Mouse (Mus musculus) hindbrain, embryonic 13.5 days (tissue): ENCODE measurements around the gene Acat3. TPM values are rescaled to one million over a fixed set of nuclear protein-coding genes. Genes with fewer than 3 reads are reported as not detected.
"Not testable (repeated sequence)": the region's sequence is repeated elsewhere in the genome, so short reads cannot be mapped to it uniquely, and the experiment has no call there.

Experiments
- ATAC-seq: fragments of 200-750 bp; cut with Nextera tagmentation; 2 replicates; pipeline ENCODE4 v1.8.0; 2017; ENCODE audit warnings: moderate TSS enrichment; ENCODE audit not compliant: low FRiP score
- H3K27ac ChIP-seq: fragments of 300-500 bp; sonication (generic); 2 replicates; pipeline ENCODE4 v1.5.1; 2015; ENCODE audit warnings: inconsistent platforms, mild to moderate bottlenecking, moderate library complexity
- H3K27me3 ChIP-seq: fragments of 300-500 bp; sonication (generic); 2 replicates; pipeline ENCODE4 v1.6.1; 2015; ENCODE audit warnings: mild to moderate bottlenecking, inconsistent platforms
- H3K36me3 ChIP-seq: fragments of 300-500 bp; sonication (generic); 2 replicates; pipeline ENCODE4 v1.6.1; 2015; ENCODE audit warnings: mild to moderate bottlenecking, inconsistent platforms
- H3K4me1 ChIP-seq: fragments of 300-500 bp; sonication (generic); replicated peaks from 2 replicates; pipeline ENCODE4 v1.6.1; 2015; ENCODE audit warnings: inconsistent platforms
- H3K4me2 ChIP-seq: fragments of 300-500 bp; sonication (generic); 2 replicates; pipeline ENCODE4 v1.6.1; 2015; ENCODE audit warnings: inconsistent platforms, mild to moderate bottlenecking, moderate library complexity
- H3K4me3 ChIP-seq: fragments of 300-500 bp; sonication (generic); 2 replicates; pipeline ENCODE4 v1.5.1; 2015; ENCODE audit warnings: mild to moderate bottlenecking, inconsistent platforms
- H3K9ac ChIP-seq: fragments of 300-500 bp; sonication (generic); 2 replicates; pipeline ENCODE4 v1.6.1; 2015; ENCODE audit warnings: mild to moderate bottlenecking, inconsistent platforms
- H3K9me3 ChIP-seq: fragments of 300-500 bp; sonication (generic); 2 replicates; pipeline ENCODE4 v1.6.1; 2016; ENCODE audit warnings: inconsistent platforms
- WGBS: fragments of 180-500 bp; shearing (Covaris S2); methylation state at CpG from one replicate; pipeline ENCODE4 v1.1.7; 2015; 5-methylcytosine and 5-hydroxymethylcytosine counted together
- polyA plus RNA-seq: library from polyadenylated mRNA; unstranded; fragments of >200 nt; fragmentation: Nextera tagmentation; extraction: Ambion mirVana; gene quantifications from 2 replicates; pipeline ENCODE4 v1.2.1, GENCODE M21; 2015

Gene Acat3
- polyA plus RNA-seq, 1 experiment from 2014 or later: 0.95 TPM

- peak within 1 kb of the TSS; percentile 91 for H3K27ac ChIP-seq
- H3K9ac ChIP-seq: peak within 1 kb of the TSS; percentile 97
- no peaks in the 10 kb centered on the region for H3K27me3 ChIP-seq
- ATAC-seq: peak; percentile 26
- peak within 1 kb of the TSS; percentile 81 for H3K4me2 ChIP-seq
- H3K36me3 ChIP-seq: peaks cover 52% of the 10 kb centered on the region
- H3K4me1 ChIP-seq: peaks cover 17% of the 10 kb centered on the region
- H3K9me3 ChIP-seq: no peaks in the 10 kb centered on the region
- peak within 1 kb of the TSS; percentile 93 for H3K4me3 ChIP-seq
- 1% methylated on average over 18 of the region's 18 CpGs for WGBS
Measured at GRCm38 (mm10) chr17:12915488-12915880, 24.9 kb downstream of the Acat3 start, which contains the start of gene Tcp1. TSS of gene Tcp1 (plus strand) at chr17:12915701.

DNA sequence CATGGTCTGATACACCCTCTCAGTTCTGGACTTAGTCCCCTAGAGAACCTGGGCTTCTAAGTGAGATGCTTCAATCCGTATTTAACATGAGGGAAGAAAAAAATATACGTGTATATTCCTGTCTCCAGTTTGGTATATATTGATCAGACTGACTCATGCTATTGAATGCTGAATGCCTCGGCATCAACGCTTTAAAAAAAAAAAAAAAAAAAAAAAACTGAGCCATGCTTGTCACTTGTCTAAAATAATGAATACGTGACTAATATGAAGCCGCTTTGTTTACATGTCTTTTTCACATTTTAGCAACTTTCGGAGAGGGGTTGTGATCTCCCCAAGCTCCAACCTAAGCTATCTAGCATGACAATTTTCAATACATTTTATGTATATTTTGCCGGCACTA, 30.0 kb downstream of the Acat3 start:
- Histone ChIP-seq H3K4me1 (peaks cover 8% of the 10 kb centered on the region; the same call in 1 of the 2 replicates), H3K4me3 (no peak overlapping the region), H3K27ac (no peak overlapping the region), H3K9me3 (no peaks in the 10 kb centered on the region), H3K4me2 (no peak overlapping the region), H3K27me3 (no peaks in the 10 kb centered on the region), H3K9ac (no peak overlapping the region), H3K36me3 (peaks cover 53% of the 10 kb centered on the region)
- 92% methylated on average over 8 of the region's 8 CpGs for WGBS
- ATAC-seq: no peak

- Histone ChIP-seq H3K27me3 (no peaks in the 10 kb centered on the region), H3K9me3 (no peaks in the 10 kb centered on the region), H3K9ac (no peak within 1 kb of the TSS), H3K36me3 (peaks cover 61% of the 10 kb centered on the region), H3K27ac (no peak within 1 kb of the TSS), H3K4me1 (0 out of 2 replicates have a peak, but pooled peaks cover under 1% of the 10 kb centered on the region), H3K4me2 (no peak within 1 kb of the TSS), H3K4me3 (no peak within 1 kb of the TSS)
- WGBS: 79% methylated on average over 35 of the region's 35 CpGs
- ATAC-seq: no peak
Measured at GRCm38 (mm10) chr17:12909361-12910280, 30.8 kb downstream of the Acat3 start, which contains the start of gene Pnldc1. TSS of gene Pnldc1 (minus strand) at chr17:12910230.

DNA sequence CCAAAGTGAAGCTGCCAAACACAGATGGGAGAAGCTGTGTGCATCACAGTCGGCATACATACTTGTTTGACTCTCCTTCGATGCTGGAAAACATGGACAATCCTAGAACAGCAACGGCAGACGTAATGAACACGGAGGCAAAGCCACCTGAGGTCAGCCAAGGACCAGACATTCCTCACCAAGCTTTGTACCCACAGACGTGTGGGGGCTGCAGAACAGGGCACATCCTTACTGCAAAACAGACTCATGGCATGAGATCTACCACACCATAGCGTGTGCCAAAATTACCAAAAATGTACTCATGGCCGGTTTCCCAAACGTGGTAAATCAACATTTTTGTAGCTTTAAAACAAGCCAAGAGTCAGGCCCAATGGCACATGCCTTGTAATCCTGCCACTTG, 34.0 kb downstream of the Acat3 start:
- Histone ChIP-seq H3K27ac (no peak overlapping the region), H3K4me3 (no peak overlapping the region), H3K27me3 (no peaks in the 10 kb centered on the region), H3K4me1 (0 out of 2 replicates have a peak, but pooled peaks cover 4% of the 10 kb centered on the region), H3K4me2 (no peak overlapping the region), H3K9me3 (no peaks in the 10 kb centered on the region), H3K9ac (no peak overlapping the region), H3K36me3 (peaks cover 50% of the 10 kb centered on the region)
- WGBS: 95% methylated on average over 9 of the region's 9 CpGs
- ATAC-seq: no peak

- no peak overlapping the region for H3K9ac ChIP-seq
- H3K9me3 ChIP-seq: no peaks in the 10 kb centered on the region
- no peak overlapping the region for H3K4me2 ChIP-seq
- ATAC-seq: no peak
- no peaks in the 10 kb centered on the region for H3K27me3 ChIP-seq
- WGBS: 89% methylated on average over 4 of the region's 4 CpGs
- H3K4me3 ChIP-seq: no peak overlapping the region
- 0 out of 2 replicates have a peak, but pooled peaks cover 4% of the 10 kb centered on the region for H3K4me1 ChIP-seq
- H3K27ac ChIP-seq: no peak overlapping the region
- peaks cover 49% of the 10 kb centered on the region for H3K36me3 ChIP-seq
Measured at GRCm38 (mm10) chr17:12905810-12906209, 34.6 kb downstream of the Acat3 start.

GRCm38 (mm10) chr17:12904349-12904748, 36.1 kb downstream of the Acat3 start:
- Histone ChIP-seq H3K9me3 (no peaks in the 10 kb centered on the region), H3K4me2 (no peak overlapping the region), H3K36me3 (peaks cover 48% of the 10 kb centered on the region), H3K27ac (no peak overlapping the region), H3K4me3 (no peak overlapping the region), H3K9ac (no peak overlapping the region), H3K27me3 (no peaks in the 10 kb centered on the region), H3K4me1 (0 out of 2 replicates have a peak, but pooled peaks cover 4% of the 10 kb centered on the region)
- WGBS: 87% methylated on average over 1 of the region's 1 CpGs
- no peak for ATAC-seq

DNA sequence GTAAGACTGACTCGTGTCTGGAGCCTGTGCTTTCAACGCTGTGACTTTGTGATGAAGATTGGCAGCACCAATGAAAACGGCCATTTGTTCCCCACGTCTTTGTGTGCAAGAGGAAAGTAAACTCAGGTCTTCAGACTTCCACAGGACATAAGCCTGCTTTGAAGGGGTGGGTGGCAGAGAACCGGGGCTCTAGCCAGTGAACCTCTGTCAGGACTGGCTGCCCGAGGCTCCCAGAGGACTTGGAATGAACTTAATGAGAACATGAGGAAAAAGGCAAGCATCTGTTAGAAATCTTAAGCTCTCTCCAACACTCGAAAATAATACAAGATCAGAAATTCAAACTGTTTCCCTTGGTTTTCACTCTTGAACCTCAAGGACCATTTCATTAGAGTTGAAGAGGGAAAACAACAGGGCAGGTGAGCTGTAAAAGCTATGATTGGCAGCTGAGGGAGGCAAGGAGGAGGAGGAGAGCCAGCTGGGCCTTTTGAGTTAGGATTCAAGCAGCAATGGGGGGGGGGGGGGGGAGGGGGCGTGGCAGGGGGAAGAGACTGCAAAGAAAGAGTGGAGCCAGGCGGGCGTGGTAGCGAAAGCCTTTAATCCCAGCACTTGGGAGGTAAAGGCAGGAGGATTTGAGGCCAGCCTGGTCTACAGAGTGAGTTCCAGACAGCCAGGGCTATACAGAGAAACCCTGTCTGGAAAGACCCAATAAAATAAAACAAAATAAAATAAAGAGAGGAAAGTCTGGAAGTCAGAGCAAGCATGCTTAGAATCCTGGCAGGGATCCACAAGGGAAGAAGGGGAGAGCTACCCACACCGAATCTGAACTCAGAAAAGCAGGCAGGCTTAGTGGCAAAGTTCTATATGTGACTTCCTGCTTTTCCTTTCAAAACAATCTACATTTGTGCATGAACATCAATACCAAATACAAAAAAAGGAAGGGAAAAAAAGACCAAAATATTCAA, 36.7 kb downstream of the Acat3 start:
- H3K4me2 ChIP-seq: no peak overlapping the region
- H3K4me3 ChIP-seq: no peak overlapping the region
- ATAC-seq: no peak
- H3K36me3 ChIP-seq: peaks cover 51% of the 10 kb centered on the region
- H3K27ac ChIP-seq: no peak overlapping the region
- 0 out of 2 replicates have a peak, but pooled peaks cover 4% of the 10 kb centered on the region for H3K4me1 ChIP-seq
- no peaks in the 10 kb centered on the region for H3K9me3 ChIP-seq
- WGBS: 31% methylated on average over 11 of the region's 12 CpGs
- peak overlapping the region; percentile 10; the same call in 1 of the 2 replicates for H3K9ac ChIP-seq
- no peaks in the 10 kb centered on the region for H3K27me3 ChIP-seq

DNA sequence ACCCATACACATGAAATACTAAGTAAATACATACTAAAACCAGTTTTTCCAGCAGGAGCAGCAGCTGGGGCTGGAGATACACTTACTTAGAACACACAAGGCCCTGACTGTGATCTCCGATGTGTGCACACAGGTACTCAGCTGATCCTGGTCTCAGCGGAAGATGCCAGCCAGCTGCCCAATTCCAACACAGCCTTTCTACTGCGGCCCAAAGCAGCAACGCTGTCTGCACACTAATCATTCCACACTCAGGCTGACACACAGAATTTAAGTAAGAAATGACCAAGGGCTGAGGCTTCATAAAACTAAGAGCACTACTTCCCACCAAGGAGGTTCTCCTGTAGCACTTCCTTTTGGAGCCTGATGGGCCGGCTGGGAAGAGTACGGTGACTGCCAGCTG, 38.1 kb downstream of the Acat3 start:
- Histone ChIP-seq H3K4me3 (no peak overlapping the region), H3K27ac (no peak overlapping the region), H3K9ac (no peak overlapping the region), H3K4me1 (0 out of 2 replicates have a peak, but pooled peaks cover 4% of the 10 kb centered on the region), H3K36me3 (peaks cover 51% of the 10 kb centered on the region), H3K9me3 (no peaks in the 10 kb centered on the region), H3K27me3 (no peaks in the 10 kb centered on the region), H3K4me2 (no peak overlapping the region)
- no peak for ATAC-seq
- 97% methylated on average over 6 of the region's 6 CpGs for WGBS

DNA sequence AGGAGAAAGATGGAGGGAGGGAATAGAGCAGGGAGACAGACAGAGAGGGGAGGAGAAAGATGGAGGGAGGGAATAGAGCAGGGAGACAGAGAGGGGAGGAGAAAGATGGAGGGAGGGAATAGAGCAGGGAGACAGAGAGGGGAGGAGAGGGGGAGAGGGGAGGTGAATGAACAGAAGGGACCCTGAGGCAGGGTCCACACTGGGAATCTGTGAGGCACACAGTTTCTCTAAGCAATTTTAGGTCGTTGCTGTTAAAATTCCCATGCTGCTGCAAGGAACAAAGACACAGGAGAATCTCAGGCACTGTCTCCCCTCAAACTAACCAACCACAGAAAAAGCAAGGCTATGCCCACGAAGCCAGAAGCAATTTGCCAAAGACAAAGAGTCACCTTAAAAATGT, 41.8 kb downstream of the Acat3 start:
- not testable (repeated sequence) for ATAC-seq, H3K4me2 ChIP-seq, H3K9me3 ChIP-seq, H3K4me1 ChIP-seq, H3K27me3 ChIP-seq, H3K9ac ChIP-seq, H3K4me3 ChIP-seq
- WGBS: 36% methylated on average over 2 of the region's 2 CpGs
- H3K36me3 ChIP-seq: peaks cover 51% of the 10 kb centered on the region
- peak overlapping the region; percentile 70 for H3K27ac ChIP-seq

DNA sequence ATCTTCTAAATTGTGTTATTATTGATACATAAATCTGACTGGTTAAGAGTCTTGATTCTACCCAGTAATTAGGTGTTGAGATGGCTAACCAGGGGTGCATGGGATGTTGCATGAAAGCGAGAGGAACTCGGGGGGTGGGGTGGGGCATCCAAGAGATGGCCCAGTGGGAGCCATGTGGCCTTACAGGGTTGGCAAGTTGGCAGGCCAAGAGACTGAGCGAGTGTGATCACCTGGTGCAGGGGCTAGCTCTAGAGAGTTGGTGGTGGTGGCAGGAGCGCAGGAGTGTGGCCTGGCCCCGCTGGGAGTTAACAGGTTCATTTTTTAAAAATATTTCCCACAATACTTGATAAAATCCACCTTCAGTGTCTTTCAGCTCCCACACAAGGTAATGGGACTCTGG, 42.7 kb downstream of the Acat3 start:
- Histone ChIP-seq H3K36me3 (peaks cover 48% of the 10 kb centered on the region), H3K4me3 (no peak overlapping the region), H3K4me2 (no peak overlapping the region), H3K27ac (0 out of 2 replicates have a peak overlapping the region, but pooled peaks have one; percentile 35), H3K9me3 (no peaks in the 10 kb centered on the region), H3K27me3 (no peaks in the 10 kb centered on the region), H3K4me1 (no peaks in the 10 kb centered on the region), H3K9ac (no peak overlapping the region)
- WGBS: 82% methylated on average over 5 of the region's 5 CpGs
- ATAC-seq: no peak

DNA sequence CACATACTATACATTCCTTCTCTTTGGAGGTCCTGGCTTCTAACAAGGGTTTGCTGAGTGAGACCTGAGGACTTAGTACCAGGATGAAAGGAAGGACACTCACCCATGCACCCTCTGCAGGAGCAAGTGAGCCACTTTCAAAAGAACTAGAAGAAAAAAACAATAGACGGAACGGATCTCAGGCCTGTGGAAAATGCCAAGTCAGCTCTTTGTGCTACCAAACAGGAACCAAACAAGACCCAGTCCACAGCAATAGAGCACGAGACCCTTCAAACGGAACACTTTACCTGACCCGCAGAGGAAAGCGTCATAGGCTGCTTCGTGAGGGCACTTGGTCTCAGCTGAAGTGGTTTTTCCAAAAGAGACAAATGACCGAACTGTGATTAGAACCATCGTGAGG, 48.4 kb downstream of the Acat3 start:
- no peak overlapping the region for H3K4me3 ChIP-seq
- no peaks in the 10 kb centered on the region for H3K9me3 ChIP-seq
- H3K9ac ChIP-seq: no peak overlapping the region
- ATAC-seq: no peak
- no peaks in the 10 kb centered on the region for H3K27me3 ChIP-seq
- H3K4me2 ChIP-seq: no peak overlapping the region
- peaks cover 59% of the 10 kb centered on the region for H3K36me3 ChIP-seq
- 91% methylated on average over 9 of the region's 9 CpGs for WGBS
- no peak overlapping the region for H3K27ac ChIP-seq
- no peaks in the 10 kb centered on the region for H3K4me1 ChIP-seq

GRCm38 (mm10) chr17:12891054-12891453, 49.3 kb downstream of the Acat3 start:
- Histone ChIP-seq H3K27me3 (no peaks in the 10 kb centered on the region), H3K27ac (no peak overlapping the region), H3K36me3 (peaks cover 56% of the 10 kb centered on the region), H3K4me3 (no peak overlapping the region), H3K9ac (no peak overlapping the region), H3K4me1 (no peaks in the 10 kb centered on the region), H3K9me3 (no peaks in the 10 kb centered on the region), H3K4me2 (no peak overlapping the region)
- ATAC-seq: no peak
- WGBS: 90% methylated on average over 4 of the region's 4 CpGs
